Mouse (Mus musculus): ENCODE data around the gene E130309D02Rik.

Gene E130309D02Rik

GRCm38 (mm10) chr5:143269363-143270150, 45.6 kb downstream of the E130309D02Rik start, which contains the start of gene Zfp316:
Gene Zfp316 (minus strand): TSS chr5:143270022.
- peak; percentile 63 for DNase-seq (ENCODE audit: low read depth, low spot score)

- no peak for DNase-seq (ENCODE audit: low read depth, low spot score)
Measured at GRCm38 (mm10) chr5:143268985-143269362, 46.2 kb downstream of the E130309D02Rik start.

- no peak for DNase-seq (ENCODE audit: low read depth, low spot score)
Measured at GRCm38 (mm10) chr5:143266794-143267193, 48.4 kb downstream of the E130309D02Rik start.

- DNase-seq (ENCODE audit: low read depth, low spot score) = no peak
Measured at GRCm38 (mm10) chr5:143265409-143265808, 49.8 kb downstream of the E130309D02Rik start.

- DNase-seq (ENCODE audit: low read depth, low spot score) = no peak
Measured at GRCm38 (mm10) chr5:143264689-143265088, 50.5 kb downstream of the E130309D02Rik start.

- DNase-seq (ENCODE audit: low read depth, low spot score) = no peak
Measured at GRCm38 (mm10) chr5:143261636-143262035, 53.5 kb downstream of the E130309D02Rik start.

- DNase-seq (ENCODE audit: low read depth, low spot score) = no peak
Measured at GRCm38 (mm10) chr5:143255802-143256201, 59.4 kb downstream of the E130309D02Rik start.

- DNase-seq (ENCODE audit: low read depth, low spot score) = no peak
Measured at GRCm38 (mm10) chr5:143255131-143255519, 60.0 kb downstream of the E130309D02Rik start.

GRCm38 (mm10) chr5:143254487-143255130, 60.6 kb downstream of the E130309D02Rik start:
- peak; percentile 35 for DNase-seq (ENCODE audit: low read depth, low spot score)

- DNase-seq (ENCODE audit: low read depth, low spot score) = no peak
Measured at GRCm38 (mm10) chr5:143253881-143254486, 61.2 kb downstream of the E130309D02Rik start.

- peak; percentile 49 for DNase-seq (ENCODE audit: low read depth, low spot score)
Measured at GRCm38 (mm10) chr5:143253186-143253880, 61.8 kb downstream of the E130309D02Rik start.

GRCm38 (mm10) chr5:143252791-143253185, 62.4 kb downstream of the E130309D02Rik start:
- no peak for DNase-seq (ENCODE audit: low read depth, low spot score)

- DNase-seq (ENCODE audit: low read depth, low spot score) = no peak
Measured at GRCm38 (mm10) chr5:143252039-143252438, 63.1 kb downstream of the E130309D02Rik start.
